Mouse (Mus musculus) megakaryocyte progenitor cell, adult 5-6 weeks (primary cell): ENCODE measurements around the gene Dgkg. TPM values are rescaled to one million over a fixed set of nuclear protein-coding genes. Genes with fewer than 3 reads are reported as not detected.
A peak's percentile ranks its signal among the peaks of the same experiment; 100 is the strongest.

ENCODE experiments used
- ATAC-seq: replicated peaks from 2 replicates; pipeline ENCODE4 v1.8.0; 2016; ENCODE audit warnings: mild to moderate bottlenecking, moderate TSS enrichment, inconsistent platforms; ENCODE audit not compliant: poor library complexity
- total RNA-seq, 2 experiments: library from RNA; stranded (forward) in 1 of 2; stranded (reverse) in 1 of 2; fragments of 157-497, 149-512 nt in 1 of 2; fragments of 200-1000 nt in 1 of 2; gene quantifications; 2 replicates each; pipeline versions ENCODE4 v1.2.3 to v1.2.4; 2015 to 2017

Dgkg gene
- total RNA-seq, 2 experiments from 2014 or later, result 14.0 to 18.8 TPM

DNA sequence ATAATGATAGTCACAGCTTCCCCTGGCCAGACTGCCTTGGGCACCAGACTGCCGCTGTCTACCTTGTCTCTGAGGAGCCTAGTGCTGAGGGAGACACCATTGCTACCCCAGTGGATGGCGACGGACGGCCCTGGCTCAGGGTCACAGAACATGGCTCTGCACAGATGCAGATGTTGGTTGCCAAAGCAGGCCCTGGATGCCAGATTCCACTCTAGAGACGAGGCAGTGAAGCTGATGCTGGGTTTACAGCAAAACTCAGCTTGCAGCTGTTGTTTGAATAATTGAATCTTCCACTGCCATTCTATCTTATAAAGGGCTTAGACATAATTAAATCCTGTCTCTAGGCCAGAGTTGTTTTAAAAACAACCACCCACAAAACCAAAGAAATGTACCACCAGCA lies 153.0 kb downstream of the Dgkg start:
- no peak for ATAC-seq

DNA sequence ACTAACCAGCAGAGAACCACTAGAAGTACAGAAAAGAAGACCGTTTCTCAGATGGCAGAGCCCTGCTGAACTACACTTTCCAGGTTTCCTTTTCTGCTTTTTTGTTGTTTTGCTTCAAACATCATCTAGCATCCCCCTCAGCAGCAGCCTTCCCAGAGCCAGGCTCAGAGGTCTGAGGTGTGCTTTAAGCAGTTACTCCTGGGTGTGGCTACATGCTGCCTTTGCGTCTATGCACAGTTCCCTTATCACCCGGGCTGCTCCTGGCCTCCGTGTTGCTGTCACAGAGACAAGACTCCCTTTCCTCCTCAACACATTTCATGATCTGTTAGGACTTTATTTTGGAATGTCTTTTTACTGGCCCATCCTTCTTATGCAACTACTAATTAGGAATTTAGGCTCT lies 153.6 kb downstream of the Dgkg start:
- ATAC-seq, result peak; percentile 76

DNA sequence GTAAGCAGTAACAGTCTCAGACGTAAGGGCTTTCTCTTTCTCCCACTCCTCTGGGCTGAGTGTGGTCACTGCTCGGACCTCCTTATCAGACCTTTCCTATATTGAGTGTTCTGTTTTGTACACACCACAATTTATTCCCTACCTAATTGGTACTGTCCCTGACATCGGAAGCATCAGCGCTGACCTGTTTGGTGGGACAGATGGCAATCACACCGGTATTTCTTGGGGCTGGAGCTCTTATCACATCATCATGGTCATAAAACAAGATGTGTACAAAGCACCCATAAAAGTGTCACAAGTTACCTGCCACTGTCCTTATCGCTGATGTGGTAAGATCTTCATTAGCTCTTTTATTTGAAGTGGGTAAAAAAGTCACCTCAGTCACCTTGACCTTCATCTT lies 155.2 kb downstream of the Dgkg start:
- ATAC-seq, result no peak

DNA sequence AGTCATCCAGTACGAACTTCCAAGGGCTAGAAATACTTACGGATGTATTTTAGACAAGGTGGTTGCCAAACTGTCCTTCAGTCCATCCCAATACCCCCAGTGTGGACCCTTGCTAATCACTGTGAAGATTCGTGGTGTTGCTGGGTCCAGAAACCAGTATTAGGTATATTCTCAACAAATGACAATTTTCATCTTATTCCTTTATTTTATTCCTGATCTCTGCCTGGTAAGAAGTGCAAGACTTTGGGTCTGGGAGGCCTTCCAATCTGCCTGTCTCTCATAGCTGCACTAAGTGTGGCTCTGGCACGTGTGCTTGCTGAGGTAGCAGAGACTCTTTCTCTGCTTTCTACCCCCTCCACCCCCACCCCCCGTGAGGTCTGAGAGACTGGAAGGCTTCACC lies 156.5 kb downstream of the Dgkg start:
- ATAC-seq, result no peak

DNA sequence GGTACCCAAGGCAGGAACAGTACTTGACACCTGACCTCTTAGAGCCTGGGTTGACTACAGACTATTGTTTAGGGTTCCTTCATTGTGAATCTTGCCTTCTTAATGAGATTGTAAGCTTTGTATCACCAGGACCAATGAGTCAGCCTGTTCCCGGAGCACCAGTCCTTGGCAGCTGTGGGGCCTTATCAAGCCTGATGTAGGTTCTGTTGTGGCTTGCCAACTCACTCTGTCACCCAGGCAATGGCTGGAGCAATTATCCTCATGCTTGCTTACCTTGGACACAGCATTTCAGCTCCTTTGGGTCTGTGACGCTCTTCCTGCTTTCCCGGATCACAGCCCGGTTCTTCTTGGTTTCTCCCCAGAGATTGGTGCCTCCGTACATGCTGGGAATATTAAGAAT lies 157.1 kb downstream of the Dgkg start:
- ATAC-seq, result 0 out of 2 replicates have a peak, but pooled peaks have one; percentile 26

DNA sequence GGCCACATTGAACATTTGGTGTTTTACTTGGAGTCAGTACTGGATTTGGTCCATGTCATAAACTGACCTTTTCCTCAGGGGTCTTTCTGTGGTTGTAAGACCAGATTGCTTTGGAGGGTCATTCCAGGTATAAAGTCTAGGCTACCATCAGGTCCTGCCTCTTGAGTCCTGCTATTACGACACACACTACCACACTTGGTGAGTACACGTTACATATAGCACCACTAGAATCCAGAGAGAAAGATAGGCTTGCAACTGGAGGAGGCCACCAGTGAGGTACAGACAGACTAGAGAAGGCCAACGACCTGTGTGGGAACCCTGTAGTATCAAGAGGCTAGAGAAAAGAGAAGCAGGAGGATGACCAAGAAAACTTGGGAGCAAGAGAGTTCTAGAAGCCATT lies 157.6 kb downstream of the Dgkg start:
- no peak for ATAC-seq

DNA sequence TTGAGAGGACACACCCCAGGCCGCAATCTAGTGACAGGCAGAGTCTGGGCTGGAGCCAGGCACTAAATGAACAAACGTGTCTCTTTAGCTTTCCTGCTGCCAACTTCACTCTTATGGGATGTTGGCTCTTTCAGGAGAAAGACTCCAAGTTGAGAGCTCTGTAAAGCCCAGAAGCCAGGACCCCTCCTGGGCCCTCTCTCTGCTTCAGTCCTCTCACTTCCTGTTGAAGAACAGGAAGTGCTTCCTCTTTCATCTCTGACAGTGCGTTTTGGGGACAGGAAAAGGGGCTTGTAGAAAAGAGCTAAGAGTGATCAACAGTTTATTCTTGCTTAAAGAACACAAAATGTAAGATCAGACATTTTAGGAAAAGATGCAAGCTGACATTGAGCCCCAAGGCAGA lies 159.0 kb downstream of the Dgkg start:
- no peak for ATAC-seq

DNA sequence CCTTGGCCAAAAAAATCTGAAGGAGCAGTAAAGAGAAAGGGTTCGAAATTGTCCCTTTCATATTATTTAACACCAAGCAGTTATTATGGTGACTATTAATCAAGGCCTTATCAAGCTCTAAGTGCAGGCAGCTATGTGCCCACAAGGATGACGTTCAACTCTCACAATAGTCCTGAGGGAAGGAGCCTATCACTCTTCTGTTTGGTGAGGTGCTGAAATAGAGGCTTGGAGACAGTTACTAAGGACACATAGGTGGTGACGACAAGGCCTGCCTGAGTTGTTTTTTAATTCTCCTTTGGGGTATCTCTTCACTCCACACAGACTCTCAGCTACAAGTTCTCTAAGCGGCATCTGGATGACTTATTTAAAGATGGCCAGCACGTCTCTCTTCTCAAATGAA lies 161.8 kb downstream of the Dgkg start:
- ATAC-seq, result no peak

DNA sequence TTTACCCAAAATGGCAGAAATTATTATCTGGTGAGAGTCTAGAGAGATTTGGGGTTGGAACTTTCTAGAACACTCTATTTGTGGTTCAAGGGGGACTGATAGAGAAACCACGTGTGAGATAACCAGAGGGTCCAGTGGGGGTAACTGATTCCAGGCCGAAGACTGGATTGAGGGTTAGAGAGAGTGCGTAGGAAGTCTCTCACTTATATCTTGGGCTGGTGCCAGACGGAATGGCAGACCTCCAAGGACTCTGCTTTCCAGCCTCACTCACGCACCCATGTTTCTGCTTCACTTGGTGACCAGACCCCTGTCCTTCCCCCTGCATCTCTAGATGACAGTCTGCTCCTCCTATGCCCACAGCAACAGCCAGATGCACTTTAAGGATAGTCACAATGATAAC lies 162.2 kb downstream of the Dgkg start:
- ATAC-seq, result no peak

DNA sequence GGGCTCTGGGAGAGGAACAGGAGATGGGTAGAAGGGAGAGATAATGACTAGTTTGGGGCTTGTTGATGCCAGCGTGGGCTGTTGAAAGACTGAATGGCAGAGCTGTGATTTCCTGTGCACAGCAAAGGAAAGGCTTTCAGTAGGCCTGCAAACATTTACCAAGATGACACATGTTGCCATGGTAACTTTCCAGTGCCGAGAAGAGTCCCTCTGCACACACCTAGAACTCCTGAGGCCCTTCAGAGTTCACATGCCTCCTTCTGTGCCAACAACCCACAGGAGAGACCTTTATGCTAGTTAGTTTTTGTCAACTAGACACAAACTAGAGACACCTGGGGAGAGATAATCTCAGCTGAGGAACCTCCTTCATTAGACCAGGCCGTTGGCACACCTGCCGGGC lies 163.6 kb downstream of the Dgkg start:
- no peak for ATAC-seq

DNA sequence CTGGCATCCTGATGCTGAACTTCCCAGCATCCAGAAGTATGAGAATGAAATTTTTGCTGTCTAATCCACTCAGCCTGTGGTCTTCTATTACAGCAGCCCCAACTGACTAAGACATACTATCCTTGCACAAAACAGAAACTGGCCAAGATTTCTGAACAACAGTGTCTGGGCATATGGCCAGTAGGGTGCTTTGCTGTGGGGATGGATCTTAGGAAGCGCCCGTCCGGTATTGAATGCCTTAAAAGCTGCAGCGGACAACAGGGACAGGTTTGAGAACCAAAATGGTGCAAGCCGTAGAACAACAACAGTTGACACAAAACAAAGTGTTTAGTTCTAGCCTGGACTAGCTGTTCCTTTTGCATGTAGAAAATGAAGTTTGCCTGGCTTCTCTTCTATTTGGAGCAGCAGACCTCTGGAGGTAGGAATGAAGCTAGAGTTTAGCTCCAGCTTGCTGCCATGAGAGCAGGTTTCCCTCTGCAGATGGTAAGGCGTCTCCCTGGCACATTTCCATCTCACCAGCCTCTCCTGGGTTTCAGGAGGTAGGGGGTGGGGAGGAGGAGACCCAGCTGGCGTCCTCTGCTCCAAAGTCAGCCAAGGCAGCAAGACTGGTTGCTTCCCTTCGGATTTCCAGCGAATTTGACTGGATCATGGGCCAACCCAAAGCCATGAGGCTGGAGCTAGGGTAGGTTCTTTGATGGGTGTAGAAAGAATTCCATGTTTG lies 165.4 kb downstream of the Dgkg start:
- no peak for ATAC-seq

DNA sequence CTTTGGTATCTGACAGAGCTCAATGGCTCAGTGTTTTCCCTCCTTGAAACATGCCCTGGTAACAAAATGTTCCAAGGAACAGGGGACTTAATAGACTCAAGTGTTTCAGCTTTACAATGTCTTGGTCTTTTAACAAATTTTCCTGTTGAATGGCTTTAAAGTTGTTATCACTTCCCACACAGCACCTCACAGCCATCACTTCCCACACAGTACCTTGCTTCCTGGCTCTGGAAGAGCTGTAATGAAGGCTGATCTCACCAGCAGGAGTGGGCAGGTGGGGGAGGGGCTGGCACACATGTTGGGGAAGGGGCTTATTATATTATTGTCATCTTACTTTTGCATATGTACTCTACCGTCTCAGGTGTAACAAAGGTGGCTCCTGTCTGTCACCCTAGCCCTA lies 173.1 kb downstream of the Dgkg start:
- ATAC-seq, result no peak

DNA sequence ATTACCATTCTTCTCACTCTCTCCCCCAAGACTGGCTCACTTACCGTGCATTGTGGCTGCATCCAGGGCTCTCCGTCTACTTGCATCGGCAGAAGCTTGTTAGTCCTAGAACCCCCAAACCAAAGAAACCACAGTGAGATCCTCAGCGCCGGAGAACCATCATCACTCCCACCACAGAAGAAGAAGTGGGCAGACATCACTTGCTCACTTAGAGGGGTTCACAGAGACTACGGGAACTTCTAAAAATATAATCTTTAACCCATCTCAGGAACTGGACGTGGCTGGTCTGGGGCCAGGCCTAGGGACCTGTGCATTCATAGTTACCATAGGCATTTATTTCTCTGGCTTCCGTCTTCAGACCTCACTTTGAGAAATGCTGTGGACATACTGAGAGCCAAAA lies 177.7 kb downstream of the Dgkg start:
- peak; percentile 57 for ATAC-seq

DNA sequence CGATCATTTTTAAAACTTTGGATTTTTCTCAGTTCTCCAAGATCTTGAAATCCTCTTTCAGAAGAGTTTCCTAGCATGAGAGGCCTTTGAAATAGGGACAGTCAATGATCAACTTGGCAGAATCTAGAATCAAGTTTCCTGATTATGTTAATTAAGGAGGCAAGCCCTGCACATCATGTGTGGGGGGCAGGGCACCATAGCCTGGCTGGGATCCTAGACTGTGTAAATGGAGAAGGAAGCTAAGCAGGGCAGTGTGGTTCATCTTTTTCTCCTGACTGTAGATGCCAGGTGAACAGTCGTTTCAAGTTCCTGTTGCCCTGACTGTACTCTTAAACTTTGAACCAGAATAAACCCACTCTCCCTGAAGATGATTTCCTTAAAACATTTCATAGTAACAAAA lies 185.3 kb downstream of the Dgkg start:
- ATAC-seq, result no peak

DNA sequence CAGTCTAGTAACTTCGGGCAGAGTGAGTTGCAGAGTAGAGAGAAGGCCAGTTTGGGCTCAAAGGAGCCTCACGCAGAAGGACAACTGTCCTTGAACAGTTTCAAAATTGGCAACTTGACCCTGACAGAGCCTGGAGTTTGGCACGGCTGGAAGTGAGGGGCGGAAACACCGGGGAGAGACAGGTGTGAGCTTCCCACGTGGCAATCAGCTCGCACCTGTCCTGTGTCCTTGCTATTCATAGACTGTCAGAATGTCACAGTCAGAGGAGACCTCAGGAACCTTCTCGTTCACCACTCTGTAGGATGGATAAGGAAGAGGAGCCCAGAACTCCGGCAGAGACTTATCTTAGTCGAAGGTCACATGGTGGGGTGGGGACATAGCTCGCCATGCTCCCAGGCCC lies 187.6 kb downstream of the Dgkg start:
- ATAC-seq, result no peak

DNA sequence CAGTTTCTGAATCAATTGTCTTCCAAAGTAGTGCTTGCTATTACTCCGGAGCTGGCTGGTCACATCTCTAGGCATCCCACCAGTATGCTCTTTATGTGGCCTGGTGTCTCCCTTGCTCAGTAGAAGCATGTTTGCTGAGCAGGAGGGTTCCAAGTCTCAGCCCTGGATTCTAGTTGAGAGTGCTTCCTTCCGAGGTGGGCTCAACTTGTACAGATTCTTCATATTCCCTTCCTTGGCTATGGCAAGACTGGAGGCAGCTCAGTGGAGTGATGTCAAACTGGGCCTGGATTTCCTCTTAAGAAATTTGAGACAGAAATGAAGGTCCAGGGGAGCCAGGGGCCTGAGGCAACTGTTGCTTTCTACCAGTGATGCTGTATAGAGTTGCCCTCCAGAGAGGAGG lies 189.9 kb downstream of the Dgkg start:
- no peak for ATAC-seq

DNA sequence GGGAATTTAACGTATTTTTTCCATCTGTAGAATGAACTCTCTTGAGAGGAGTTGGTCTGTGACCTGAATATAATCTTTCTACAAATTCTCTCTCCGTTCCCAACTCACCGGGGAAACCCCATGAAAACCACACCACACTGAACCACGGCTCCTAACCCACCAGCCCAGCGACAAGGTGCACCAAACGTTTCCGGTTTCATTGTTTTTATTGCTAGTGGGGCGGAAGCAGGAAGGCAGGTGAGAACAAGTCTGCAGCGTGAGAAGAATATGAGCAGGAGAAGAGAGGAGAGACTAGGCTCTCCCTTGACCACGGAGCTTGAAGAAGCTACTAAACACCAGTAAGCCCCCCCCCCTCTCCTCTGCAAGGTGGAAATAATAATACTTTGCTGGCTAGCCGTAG lies 190.6 kb downstream of the Dgkg start:
- ATAC-seq, result no peak

DNA sequence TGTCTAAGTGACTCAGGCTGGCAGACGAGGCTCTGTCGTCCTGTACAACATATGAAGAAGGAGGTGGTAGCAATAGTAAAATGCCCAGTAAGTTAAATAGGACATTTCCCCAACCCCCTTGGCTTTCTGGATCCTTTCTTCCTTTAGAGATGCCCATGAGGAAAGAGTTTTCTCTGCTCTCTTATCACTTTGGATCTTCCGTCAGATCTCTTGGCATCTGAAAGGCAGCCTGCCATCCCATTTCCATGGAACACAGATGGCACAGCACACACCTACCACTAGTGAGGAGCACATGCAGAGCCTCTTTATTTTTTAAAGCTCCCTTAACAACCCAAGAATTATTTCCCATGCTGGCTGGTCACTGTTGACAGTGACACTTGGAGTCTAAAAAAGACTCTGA lies 194.8 kb downstream of the Dgkg start:
- ATAC-seq, result no peak

DNA sequence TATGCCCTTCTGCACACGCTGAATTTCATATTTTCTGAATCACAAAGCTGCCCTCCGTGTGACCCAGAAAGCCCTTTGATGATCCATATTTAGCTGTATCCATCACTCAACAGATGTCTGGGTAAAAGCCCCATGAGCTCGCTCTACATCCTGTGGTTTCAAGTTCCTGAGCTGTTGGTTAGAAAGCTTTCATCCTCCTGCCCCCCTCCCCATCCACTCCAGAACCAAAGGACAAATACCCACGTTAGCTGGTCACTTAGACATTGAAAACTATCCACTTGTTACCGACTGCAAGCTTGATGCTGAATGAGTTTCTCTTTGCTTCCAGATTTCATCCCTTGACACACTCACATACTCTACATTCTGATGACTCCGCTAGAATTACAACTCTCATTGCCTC lies 195.3 kb downstream of the Dgkg start:
- no peak for ATAC-seq

DNA sequence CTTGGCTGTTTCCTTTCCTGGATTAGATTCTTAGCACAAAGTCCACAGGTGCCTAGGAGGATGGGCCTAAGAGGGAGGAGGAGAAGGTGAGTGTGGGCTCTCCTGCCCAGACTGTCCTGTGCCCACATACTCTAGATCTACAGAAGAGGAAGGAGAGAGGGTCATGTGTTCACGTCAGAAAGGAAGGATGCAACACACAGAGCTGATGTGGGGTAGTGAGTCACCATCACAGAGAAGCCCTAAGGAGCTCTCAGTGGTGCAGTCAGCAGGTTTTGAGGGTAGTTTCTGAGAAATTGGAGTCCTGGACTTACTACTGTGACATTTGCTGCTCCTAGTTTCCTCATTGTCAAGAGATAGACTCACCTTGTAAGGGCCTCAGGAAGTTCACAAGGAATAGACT lies 196.1 kb downstream of the Dgkg start:
- peak; percentile 39; the same call in 1 of the 2 replicates for ATAC-seq

DNA sequence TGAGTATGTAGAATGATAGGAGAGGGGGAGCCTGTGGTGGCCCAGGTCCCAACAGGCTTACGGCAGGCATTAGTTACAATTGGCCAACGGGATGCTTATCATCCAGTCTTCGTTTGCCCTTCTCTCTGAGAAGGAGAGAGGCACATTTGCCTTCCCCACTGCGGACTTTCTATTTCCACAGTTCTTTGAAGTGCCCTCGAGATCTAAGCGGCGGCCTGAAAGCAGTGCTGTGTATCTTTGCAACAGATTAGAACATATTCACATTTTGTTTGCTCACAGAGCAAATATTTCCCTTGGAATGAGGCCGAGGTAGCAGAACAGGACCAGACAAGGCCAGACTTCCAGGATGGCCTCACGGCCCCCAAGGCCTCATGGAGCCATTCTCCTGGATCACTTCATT lies 204.9 kb downstream of the Dgkg start:
- ATAC-seq, result no peak

DNA sequence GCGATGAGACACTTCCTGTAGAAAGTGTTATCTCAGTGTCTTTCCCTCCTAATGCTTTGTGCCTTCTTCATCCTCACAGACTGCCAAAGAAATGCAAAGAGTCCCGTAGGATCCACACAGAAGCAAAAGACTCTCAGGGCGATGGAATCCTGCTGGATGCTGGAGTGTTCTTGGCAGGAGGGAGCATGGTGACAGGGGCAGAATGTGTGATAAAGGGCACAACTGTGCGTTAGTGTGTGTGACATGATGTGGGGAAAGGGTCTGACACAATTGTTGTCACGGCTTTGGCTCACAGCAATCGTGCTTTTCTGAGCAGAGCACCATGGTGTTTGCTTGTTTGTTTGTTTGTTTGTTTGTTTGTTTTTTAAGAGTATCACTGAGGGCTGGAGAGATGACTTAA lies 208.9 kb downstream of the Dgkg start:
- no peak for ATAC-seq

DNA sequence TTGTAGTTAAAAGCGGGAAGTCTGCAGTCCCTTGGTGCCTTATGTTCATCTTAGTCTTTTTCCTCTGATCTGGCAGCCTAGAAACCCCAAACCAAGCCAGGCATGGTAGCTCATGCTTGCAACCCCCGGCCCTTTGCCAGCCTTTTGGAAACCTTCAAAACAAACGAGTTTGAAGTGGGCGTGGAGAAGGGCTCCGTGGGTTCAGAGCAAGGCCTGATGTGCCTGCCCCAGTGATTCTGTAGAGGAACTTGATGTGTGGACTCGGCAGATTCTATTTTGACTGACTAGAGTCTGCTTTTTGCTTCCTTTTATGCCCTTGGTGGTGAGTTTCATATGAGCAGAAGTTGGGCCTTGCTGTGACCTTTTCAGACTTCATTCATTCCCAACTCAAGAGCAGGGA lies 212.2 kb downstream of the Dgkg start:
- ATAC-seq, result no peak; the same call in 1 of the 2 replicates
